Mouse (Mus musculus): ENCODE results near the gene Slc38a7.

DNA sequence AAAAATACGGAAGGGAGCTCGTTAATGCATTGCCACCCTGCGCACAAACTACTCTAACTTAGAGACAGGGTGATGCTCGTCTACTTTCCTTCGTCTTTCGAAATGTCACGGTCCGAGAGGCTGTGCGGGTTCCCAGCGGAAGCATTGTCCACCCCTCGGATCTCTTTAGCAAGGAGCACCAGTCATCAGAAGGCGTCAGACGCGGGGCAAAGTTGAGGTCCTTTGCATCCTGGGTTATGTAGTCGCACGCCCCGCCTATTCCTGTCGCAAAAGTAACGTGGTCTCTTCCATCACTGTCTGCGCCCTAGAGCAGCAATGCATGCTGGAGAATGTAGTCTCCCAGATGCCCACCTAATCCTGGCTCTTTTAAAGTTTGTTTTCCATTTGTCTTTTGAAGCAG lies 45.5 kb downstream of the Slc38a7 start:
- TF ChIP-seq POLR2A (IDR thresholded peaks at IDR 0.05; ENCODE audit: insufficient read length, low read depth) = peak; percentile 49
- TF ChIP-seq MAX (IDR thresholded peaks at IDR 0.05; ENCODE audit: low read depth) = no peak

Measured in myocyte (in vitro differentiated cells).